Mouse (Mus musculus) heart, embryonic 15.5 days (tissue): Measurements from ENCODE around the gene Auts2. TPM values are rescaled to one million over a fixed set of nuclear protein-coding genes. Genes with fewer than 3 reads are reported as not detected.
"Not testable (repeated sequence)": the region's sequence is repeated elsewhere in the genome, so short reads cannot be mapped to it uniquely, and the experiment has no call there.

Experiments used
- ATAC-seq: fragments of 200-750 bp; cut with Nextera tagmentation; replicated peaks from 2 replicates; pipeline ENCODE4 v1.8.0; 2017; ENCODE audit warnings: low read depth, moderate TSS enrichment; ENCODE audit not compliant: insufficient number of reproducible peaks, insufficient read depth, low FRiP score
- H3K27ac ChIP-seq: fragments of 300-500 bp; sonication (generic); 2 replicates; pipeline ENCODE4 v1.5.1; 2015; ENCODE audit warnings: mild to moderate bottlenecking, inconsistent platforms
- H3K27me3 ChIP-seq: fragments of 300-500 bp; sonication (generic); 2 replicates; pipeline ENCODE4 v1.6.1; 2015; ENCODE audit warnings: inconsistent platforms
- H3K36me3 ChIP-seq: fragments of 300-500 bp; sonication (generic); 2 replicates; pipeline ENCODE4 v1.6.1; 2015; ENCODE audit warnings: mild to moderate bottlenecking, inconsistent platforms
- H3K4me1 ChIP-seq: fragments of 300-500 bp; sonication (generic); replicated peaks from 2 replicates; pipeline ENCODE4 v1.6.1; 2015; ENCODE audit warnings: inconsistent platforms
- H3K4me2 ChIP-seq: fragments of 300-500 bp; sonication (generic); 2 replicates; pipeline ENCODE4 v1.6.1; 2015; ENCODE audit warnings: inconsistent platforms, mild to moderate bottlenecking, moderate library complexity
- H3K4me3 ChIP-seq: fragments of 300-500 bp; sonication (generic); 2 replicates; pipeline ENCODE4 v1.5.1; 2015; ENCODE audit warnings: mild to moderate bottlenecking, inconsistent platforms
- H3K9ac ChIP-seq: fragments of 300-500 bp; sonication (generic); 2 replicates; pipeline ENCODE4 v1.6.1; 2015; ENCODE audit warnings: mild to moderate bottlenecking, inconsistent platforms
- H3K9me3 ChIP-seq: fragments of 300-500 bp; sonication (generic); replicated peaks from 2 replicates; pipeline ENCODE4 v1.6.1; 2016; ENCODE audit warnings: inconsistent platforms
- WGBS: fragments of 180-500 bp; shearing (Covaris S2); methylation state at CpG from one replicate; pipeline ENCODE4 v1.1.7; 2015; ENCODE audit warnings: mixed read lengths; 5-methylcytosine and 5-hydroxymethylcytosine counted together
- polyA plus RNA-seq: library from polyadenylated mRNA; unstranded; fragments of >200 nt; fragmentation: Nextera tagmentation; extraction: Ambion mirVana; gene quantifications from 2 replicates; pipeline ENCODE4 v1.2.1, GENCODE M21; 2015

The Auts2 gene
- polyA plus RNA-seq: 12.9 and 15.8 TPM in 2 replicates

DNA sequence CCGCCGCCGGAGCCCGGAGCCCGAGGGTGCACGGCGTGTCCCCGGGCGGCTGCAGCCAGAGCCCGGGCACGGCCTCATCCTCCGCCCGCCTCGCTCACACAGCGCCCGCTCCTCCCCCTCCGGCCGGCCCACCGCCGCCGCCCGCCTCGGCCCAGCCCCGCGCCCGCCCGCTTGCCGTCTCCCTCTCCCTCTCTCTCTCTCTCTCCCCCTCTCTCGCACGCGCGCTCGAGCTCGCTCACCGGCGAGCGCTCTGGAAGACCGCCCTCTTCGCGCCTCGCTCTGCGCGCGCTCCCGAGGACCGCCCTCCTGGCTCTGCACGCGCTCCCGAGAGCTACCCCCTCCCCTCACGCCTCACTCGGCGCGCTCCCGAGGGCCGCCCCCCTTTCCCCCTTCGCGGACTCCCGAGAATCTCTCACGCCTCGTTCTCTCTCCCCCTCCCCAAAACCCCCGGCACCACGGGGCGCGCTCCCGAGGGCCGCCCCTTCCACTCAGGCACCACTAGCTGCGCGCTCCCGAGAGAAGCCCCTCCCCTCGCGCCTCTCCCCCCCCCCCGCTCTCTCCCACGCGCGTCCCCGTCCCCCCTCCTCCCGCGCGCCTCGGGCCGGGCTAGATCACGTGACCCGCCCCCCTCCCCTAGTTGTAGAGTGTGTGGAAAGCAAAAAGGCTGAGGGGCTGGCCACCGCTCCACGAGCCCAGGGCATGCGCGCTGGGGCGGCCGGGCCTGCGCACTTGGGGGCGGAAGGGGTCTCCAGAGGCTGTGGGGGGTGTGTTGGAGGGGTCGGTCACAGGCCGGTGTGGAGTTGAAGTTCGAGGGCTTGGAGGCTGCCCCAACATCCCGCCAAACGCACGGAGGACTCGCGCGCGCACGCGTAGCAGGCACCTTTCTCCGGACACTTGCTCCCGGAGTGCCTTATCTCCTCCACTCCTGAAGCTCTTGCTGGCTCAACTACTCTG lies at the start of gene Auts2:
Gene Auts2 (minus strand): TSS at position 227 of the 954 bp plus-strand sequence.
- Histone ChIP-seq H3K27me3 (peaks cover 7% of the 10 kb centered on the region; the same call in 1 of the 2 replicates), H3K4me2 (peak within 1 kb of the TSS; percentile 96), H3K4me1 (peaks cover 16% of the 10 kb centered on the region), H3K9me3 (no peaks in the 10 kb centered on the region), H3K9ac (peak within 1 kb of the TSS; percentile 77), H3K36me3 (no peaks in the 10 kb centered on the region), H3K4me3 (peak within 1 kb of the TSS; percentile 87), H3K27ac (peak within 1 kb of the TSS; percentile 89)
- under 1% methylated on average over 82 of the region's 105 CpGs for WGBS
- ATAC-seq: peak; percentile 93

GRCm38 (mm10) chr5:132591721-132592695 lies 48.9 kb upstream of the Auts2 start:
- no peaks in the 10 kb centered on the region for H3K9me3 ChIP-seq
- H3K27ac ChIP-seq: no peak overlapping the region
- H3K4me1 ChIP-seq: peaks cover 4% of the 10 kb centered on the region
- no peak overlapping the region for H3K4me2 ChIP-seq
- 79% methylated on average over 24 of the region's 24 CpGs for WGBS
- H3K36me3 ChIP-seq: no peaks in the 10 kb centered on the region
- H3K27me3 ChIP-seq: peaks cover 10% of the 10 kb centered on the region; the same call in 1 of the 2 replicates
- no peak overlapping the region for H3K4me3 ChIP-seq
- ATAC-seq: no peak
- H3K9ac ChIP-seq: no peak overlapping the region

DNA sequence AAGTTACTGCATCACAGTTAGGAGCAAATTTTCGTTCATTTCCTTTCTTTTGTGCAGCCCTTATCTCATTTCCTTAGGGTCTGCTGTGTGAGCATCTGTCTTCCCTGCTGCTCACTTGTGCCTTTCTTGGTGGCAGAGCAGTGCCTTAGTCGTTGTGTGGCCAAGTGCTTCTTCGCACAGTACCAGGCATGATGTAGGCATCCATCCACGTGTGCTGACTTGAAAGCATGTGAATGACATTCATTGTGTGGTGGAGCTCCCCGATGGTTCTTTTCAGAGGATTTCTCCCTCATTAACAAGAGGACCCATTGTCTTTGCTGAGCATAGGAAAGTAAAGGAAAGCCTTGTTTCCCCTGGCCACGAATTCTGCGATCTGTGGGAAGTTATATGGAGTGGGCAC lies 36.6 kb upstream of the Auts2 start:
- ATAC-seq: no peak
- Histone ChIP-seq H3K27me3 (no peaks in the 10 kb centered on the region), H3K4me2 (no peak overlapping the region)

DNA sequence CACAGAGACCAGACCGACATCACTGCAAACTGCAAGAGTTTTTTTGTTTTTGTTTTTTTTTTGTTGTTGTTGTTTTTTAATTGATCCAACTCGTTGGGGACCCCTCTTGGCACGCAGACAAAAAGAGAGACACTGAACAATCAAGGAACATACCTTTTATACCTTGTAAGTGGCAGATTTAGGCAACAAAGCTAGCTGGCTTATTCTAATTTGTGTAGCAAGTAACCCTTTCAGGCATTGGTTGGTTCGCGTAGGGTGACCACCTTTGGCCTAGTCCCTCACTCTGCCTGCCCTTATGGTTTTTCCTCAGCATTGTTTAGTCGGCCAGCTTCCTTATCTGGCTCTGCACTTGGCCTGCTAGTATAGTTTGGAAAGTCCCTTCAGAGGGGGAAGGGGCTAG lies 17.6 kb upstream of the Auts2 start:
- not testable (repeated sequence) for H3K4me3 ChIP-seq, H3K4me2 ChIP-seq, H3K36me3 ChIP-seq, ATAC-seq, H3K27ac ChIP-seq, H3K4me1 ChIP-seq, H3K9ac ChIP-seq, H3K27me3 ChIP-seq, H3K9me3 ChIP-seq
- WGBS: 69% methylated on average over 6 of the region's 6 CpGs

More for the DNA sequence above, 36.6 kb upstream of the Auts2 start:
- no peak overlapping the region for H3K27ac ChIP-seq
- WGBS: 54% methylated on average over 7 of the region's 7 CpGs
- H3K9ac ChIP-seq: no peak overlapping the region
- H3K36me3 ChIP-seq: no peaks in the 10 kb centered on the region
- no peaks in the 10 kb centered on the region for H3K4me1 ChIP-seq
- H3K4me3 ChIP-seq: no peak overlapping the region
- no peaks in the 10 kb centered on the region for H3K9me3 ChIP-seq

DNA sequence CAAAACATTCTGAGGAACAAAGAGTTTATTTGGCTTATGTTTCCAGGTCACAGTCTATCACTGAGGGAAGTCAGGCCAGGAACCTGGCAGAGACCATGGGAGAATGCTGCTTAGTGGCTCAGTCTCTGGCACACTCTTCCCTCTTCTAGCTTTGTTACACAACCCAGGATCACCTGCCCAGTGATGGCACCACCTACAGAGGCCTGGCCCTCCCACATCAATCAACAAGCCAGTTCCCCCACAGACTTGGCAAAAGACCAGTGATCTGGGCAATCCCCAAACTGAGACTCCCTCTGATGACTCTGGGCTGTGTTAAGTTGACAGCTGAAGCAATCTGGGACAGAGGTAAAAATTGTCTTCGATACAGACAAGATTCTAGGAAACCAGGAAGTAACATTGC lies 2.6 kb upstream of the Auts2 start:
- no peak for ATAC-seq
- no peak overlapping the region for H3K4me3 ChIP-seq
- WGBS: 38% methylated on average over 1 of the region's 1 CpGs
- no peaks in the 10 kb centered on the region for H3K36me3 ChIP-seq
- peaks cover 8% of the 10 kb centered on the region; the same call in 1 of the 2 replicates for H3K4me1 ChIP-seq
- H3K27ac ChIP-seq: no peak overlapping the region
- H3K9me3 ChIP-seq: no peaks in the 10 kb centered on the region
- peaks cover 11% of the 10 kb centered on the region; the same call in 1 of the 2 replicates for H3K27me3 ChIP-seq
- no peak overlapping the region for H3K4me2 ChIP-seq
- no peak overlapping the region for H3K9ac ChIP-seq

GRCm38 (mm10) chr5:132544176-132544995 lies 1.2 kb upstream of the Auts2 start:
- Histone ChIP-seq H3K4me2 (peak overlapping the region; percentile 96), H3K9ac (peak overlapping the region; percentile 77), H3K27me3 (peaks cover 7% of the 10 kb centered on the region; the same call in 1 of the 2 replicates), H3K9me3 (no peaks in the 10 kb centered on the region), H3K36me3 (no peaks in the 10 kb centered on the region), H3K27ac (peak overlapping the region; percentile 89), H3K4me1 (peaks cover 16% of the 10 kb centered on the region), H3K4me3 (peak overlapping the region; percentile 87)
- ATAC-seq: no peak
- WGBS: 10% methylated on average over 26 of the region's 26 CpGs

DNA sequence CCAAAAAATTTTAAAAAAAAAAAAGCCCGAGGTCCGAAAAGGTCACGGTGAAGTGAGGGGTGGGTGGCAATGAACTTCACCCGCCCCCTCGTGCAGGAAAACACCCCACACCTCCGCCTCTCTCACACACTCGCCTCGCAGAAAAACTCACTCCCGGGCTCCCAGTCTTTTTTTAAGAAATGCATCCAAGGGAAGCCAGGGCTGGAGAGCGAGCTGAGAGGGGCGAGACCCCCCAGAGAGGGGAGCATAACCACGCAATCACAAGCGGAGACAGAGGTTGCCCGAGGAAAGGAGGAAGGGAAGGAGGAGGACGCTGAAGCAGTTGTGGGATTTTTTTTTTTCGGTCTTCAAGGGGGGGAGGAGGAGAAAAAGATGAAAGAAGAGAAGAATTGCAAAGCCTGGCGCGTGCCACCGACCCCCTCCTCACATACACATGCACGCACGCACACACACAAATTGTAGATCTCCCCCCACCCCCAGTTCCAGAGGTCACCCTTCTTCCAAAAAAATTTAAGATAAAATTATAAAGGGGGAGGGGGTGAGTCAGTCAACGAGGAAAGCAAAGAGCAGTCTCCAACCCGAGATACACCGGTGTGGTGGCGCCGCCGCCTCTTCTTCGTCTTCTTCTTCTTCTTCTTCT lies 643 bp downstream of the Auts2 start:
- Histone ChIP-seq H3K4me3 (peak overlapping the region; percentile 87), H3K4me1 (peaks cover 16% of the 10 kb centered on the region), H3K9me3 (no peaks in the 10 kb centered on the region), H3K27ac (peak overlapping the region; percentile 89), H3K27me3 (peaks cover 6% of the 10 kb centered on the region; the same call in 1 of the 2 replicates), H3K4me2 (peak overlapping the region; percentile 96), H3K9ac (peak overlapping the region; percentile 77), H3K36me3 (no peaks in the 10 kb centered on the region)
- ATAC-seq: no peak
- under 1% methylated on average over 28 of the region's 28 CpGs for WGBS

DNA sequence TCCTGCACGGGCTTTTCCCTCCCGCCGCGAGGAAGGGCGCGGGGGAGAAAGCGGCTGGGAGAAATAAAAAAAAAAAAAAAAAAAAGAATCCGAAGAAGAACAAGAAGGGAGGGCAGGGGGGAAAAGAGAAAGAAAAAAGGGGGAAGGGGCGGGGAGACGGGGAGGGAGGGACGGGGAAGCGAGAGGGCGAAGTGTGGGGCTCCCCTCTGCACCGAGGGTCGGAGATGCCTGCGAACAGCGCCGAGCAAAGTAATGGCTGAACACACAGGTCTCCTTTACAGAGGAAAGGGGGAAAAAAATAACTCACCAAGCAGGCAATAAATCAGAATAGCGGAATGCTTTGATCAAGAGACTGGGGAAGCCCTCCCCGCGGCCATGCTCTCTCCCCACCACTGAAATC lies 1.2 kb downstream of the Auts2 start:
- peaks cover 16% of the 10 kb centered on the region for H3K4me1 ChIP-seq
- peaks cover 3% of the 10 kb centered on the region; the same call in 1 of the 2 replicates for H3K27me3 ChIP-seq
- peak overlapping the region; percentile 96 for H3K4me2 ChIP-seq
- peak overlapping the region; percentile 89 for H3K27ac ChIP-seq
- no peak for ATAC-seq
- H3K4me3 ChIP-seq: peak overlapping the region; percentile 87
- no peaks in the 10 kb centered on the region for H3K36me3 ChIP-seq
- 1% methylated on average over 20 of the region's 21 CpGs for WGBS
- H3K9me3 ChIP-seq: no peaks in the 10 kb centered on the region
- peak overlapping the region; percentile 77 for H3K9ac ChIP-seq

GRCm38 (mm10) chr5:132541371-132541931 lies 1.7 kb downstream of the Auts2 start:
- Histone ChIP-seq H3K9me3 (no peaks in the 10 kb centered on the region), H3K9ac (peak overlapping the region; percentile 77), H3K4me1 (peaks cover 16% of the 10 kb centered on the region), H3K4me3 (peak overlapping the region; percentile 87), H3K4me2 (peak overlapping the region; percentile 96), H3K36me3 (no peaks in the 10 kb centered on the region), H3K27ac (0 out of 2 replicates have a peak overlapping the region, but pooled peaks have one; percentile 89), H3K27me3 (peaks cover 3% of the 10 kb centered on the region; the same call in 1 of the 2 replicates)
- ATAC-seq: no peak
- WGBS: under 1% methylated on average over 46 of the region's 46 CpGs
